Mouse (Mus musculus) adipocyte (in vitro differentiated cells): ENCODE measurements around the gene Ccdc13.
A peak's percentile ranks its signal among the peaks of the same experiment; 100 is the strongest.

Experiments
- DNase-seq: peaks from one replicate; pipeline ENCODE4 v3.0.0-alpha.2; 2016; ENCODE audit warnings: low spot score

Gene Ccdc13

GRCm38 (mm10) chr9:121846526-121847118, 7.4 kb upstream of the Ccdc13 start:
- DNase-seq = peak; percentile 74

GRCm38 (mm10) chr9:121842914-121843313, 3.7 kb upstream of the Ccdc13 start:
- no peak for DNase-seq

GRCm38 (mm10) chr9:121839622-121839965, 333 bp upstream of the Ccdc13 start:
- no peak for DNase-seq

GRCm38 (mm10) chr9:121838008-121838407, 1.3 kb downstream of the Ccdc13 start:
- no peak for DNase-seq

- no peak for DNase-seq
Measured at GRCm38 (mm10) chr9:121833825-121834224, 5.4 kb downstream of the Ccdc13 start.

- peak; percentile 88 for DNase-seq
Measured at GRCm38 (mm10) chr9:121830956-121831293, 8.3 kb downstream of the Ccdc13 start.

GRCm38 (mm10) chr9:121830243-121830955, 8.9 kb downstream of the Ccdc13 start:
- peak; percentile 74 for DNase-seq

- peak; percentile 80 for DNase-seq
Measured at GRCm38 (mm10) chr9:121829270-121829992, 9.8 kb downstream of the Ccdc13 start.

GRCm38 (mm10) chr9:121828314-121828713, 10.9 kb downstream of the Ccdc13 start:
- DNase-seq = no peak

GRCm38 (mm10) chr9:121826356-121826755, 12.9 kb downstream of the Ccdc13 start:
- DNase-seq = no peak

GRCm38 (mm10) chr9:121823991-121824390, 15.3 kb downstream of the Ccdc13 start:
- DNase-seq = no peak

- DNase-seq = peak; percentile 68
Measured at GRCm38 (mm10) chr9:121823051-121823450, 16.2 kb downstream of the Ccdc13 start.

- no peak for DNase-seq
Measured at GRCm38 (mm10) chr9:121822585-121822991, 16.7 kb downstream of the Ccdc13 start.

- no peak for DNase-seq
Measured at GRCm38 (mm10) chr9:121820765-121821164, 18.5 kb downstream of the Ccdc13 start.

GRCm38 (mm10) chr9:121819771-121820471, 19.3 kb downstream of the Ccdc13 start:
- DNase-seq = peak; percentile 84

GRCm38 (mm10) chr9:121819073-121819770, 20.0 kb downstream of the Ccdc13 start:
- DNase-seq = peak; percentile 85

GRCm38 (mm10) chr9:121815183-121815582, 24.1 kb downstream of the Ccdc13 start:
- DNase-seq = no peak

- no peak for DNase-seq
Measured at GRCm38 (mm10) chr9:121810081-121810821, 29.0 kb downstream of the Ccdc13 start.

GRCm38 (mm10) chr9:121808511-121808910, 30.8 kb downstream of the Ccdc13 start:
- DNase-seq = no peak

GRCm38 (mm10) chr9:121807947-121808346, 31.3 kb downstream of the Ccdc13 start:
- DNase-seq = no peak

GRCm38 (mm10) chr9:121807546-121807945, 31.7 kb downstream of the Ccdc13 start:
- DNase-seq = no peak
